Mouse (Mus musculus): ENCODE data around the gene Calr.

Gene Calr

GRCm38 (mm10) chr8:84826518-84826917 is 20.2 kb downstream of the Calr start:
- in situ Hi-C loops (cut with MboI; ENCODE audit: unreplicated experiment in 2 of 2): loop anchor here in 1 of 2 experiments (25.0 kb wide), 1 partner anchor 1089 kb away; the partner anchor contains the start of gene Adgre5

- in situ Hi-C loops (cut with MboI; ENCODE audit: unreplicated experiment in 2 of 2): loop anchor here in 1 of 2 experiments (25.0 kb wide), 1 partner anchor 1088 kb away; the partner anchor contains the start of gene Adgre5
Measured at GRCm38 (mm10) chr8:84825636-84826035, 21.1 kb downstream of the Calr start.

- in situ Hi-C loops (cut with MboI; ENCODE audit: unreplicated experiment in 2 of 2): loop anchor here (25.0 kb wide), 2 partner anchors 461 to 536 kb away; no protein-coding TSS in a partner anchor
Measured at GRCm38 (mm10) chr8:84823653-84824052, 23.1 kb downstream of the Calr start.

- in situ Hi-C loops (cut with MboI; ENCODE audit: unreplicated experiment in 2 of 2): loop anchor here (25.0 kb wide), 2 partner anchors 460 to 535 kb away; no protein-coding TSS in a partner anchor
Measured at GRCm38 (mm10) chr8:84822723-84823122, 24.0 kb downstream of the Calr start, which contains the start of gene Dand5. TSS of gene Dand5 (minus strand) at chr8:84822823.

GRCm38 (mm10) chr8:84816117-84816516 is 30.6 kb downstream of the Calr start:
- in situ Hi-C loops (cut with MboI; ENCODE audit: unreplicated experiment in 2 of 2): loop anchor here (25.0 kb wide), 2 partner anchors 454 to 529 kb away; no protein-coding TSS in a partner anchor

GRCm38 (mm10) chr8:84815547-84815946 is 31.2 kb downstream of the Calr start:
- in situ Hi-C loops (cut with MboI; ENCODE audit: unreplicated experiment in 2 of 2): loop anchor here (25.0 kb wide), 2 partner anchors 453 to 528 kb away; no protein-coding TSS in a partner anchor

- in situ Hi-C loops (cut with MboI; ENCODE audit: unreplicated experiment in 2 of 2): loop anchor here (5.0 to 25.0 kb wide), 6 partner anchors 77 to 527 kb away; no protein-coding TSS in a partner anchor
Measured at GRCm38 (mm10) chr8:84814555-84815441, 31.9 kb downstream of the Calr start.

GRCm38 (mm10) chr8:84814240-84814554 is 32.5 kb downstream of the Calr start:
- in situ Hi-C loops (cut with MboI; ENCODE audit: unreplicated experiment in 2 of 2): loop anchor here (5.0 to 25.0 kb wide), 6 partner anchors 77 to 527 kb away; no protein-coding TSS in a partner anchor

GRCm38 (mm10) chr8:84813830-84814229 is 32.9 kb downstream of the Calr start:
- in situ Hi-C loops (cut with MboI; ENCODE audit: unreplicated experiment in 2 of 2): loop anchor here (5.0 to 25.0 kb wide), 6 partner anchors 77 to 527 kb away; no protein-coding TSS in a partner anchor

- in situ Hi-C loops (cut with MboI; ENCODE audit: unreplicated experiment in 2 of 2): loop anchor here (5.0 to 25.0 kb wide), 6 partner anchors 76 to 526 kb away; no protein-coding TSS in a partner anchor
Measured at GRCm38 (mm10) chr8:84813059-84813458, 33.7 kb downstream of the Calr start.

- in situ Hi-C loops (cut with MboI; ENCODE audit: unreplicated experiment in 2 of 2): loop anchor here (5.0 to 25.0 kb wide), 6 partner anchors 74 to 524 kb away; no protein-coding TSS in a partner anchor
Measured at GRCm38 (mm10) chr8:84811303-84811702, 35.4 kb downstream of the Calr start.

- in situ Hi-C loops (cut with MboI; ENCODE audit: unreplicated experiment in 2 of 2): loop anchor here (5.0 to 25.0 kb wide), 6 partner anchors 74 to 524 kb away; no protein-coding TSS in a partner anchor
Measured at GRCm38 (mm10) chr8:84810896-84811295, 35.8 kb downstream of the Calr start.

GRCm38 (mm10) chr8:84809941-84810280 is 36.8 kb downstream of the Calr start:
- in situ Hi-C loops (cut with MboI; ENCODE audit: unreplicated experiment in 2 of 2): loop anchor here (5.0 to 25.0 kb wide), 6 partner anchors 73 to 523 kb away; no protein-coding TSS in a partner anchor

- in situ Hi-C loops (cut with MboI; ENCODE audit: unreplicated experiment in 2 of 2): loop anchor here (25.0 kb wide), 2 partner anchors 447 to 522 kb away; no protein-coding TSS in a partner anchor
Measured at GRCm38 (mm10) chr8:84809109-84809940, 37.4 kb downstream of the Calr start.

GRCm38 (mm10) chr8:84806031-84806430 is 40.7 kb downstream of the Calr start:
- in situ Hi-C loops (cut with MboI; ENCODE audit: unreplicated experiment in 2 of 2): loop anchor here (25.0 kb wide), 2 partner anchors 444 to 519 kb away; no protein-coding TSS in a partner anchor

GRCm38 (mm10) chr8:84799999-84800831 is 46.5 kb downstream of the Calr start, which contains the start of gene Nfix:
TSS of gene Nfix (minus strand) at chr8:84800344.
- in situ Hi-C loops (cut with MboI; ENCODE audit: unreplicated experiment in 2 of 2): loop anchor here (5.0 to 25.0 kb wide), 3 partner anchors 83 to 513 kb away; no protein-coding TSS in a partner anchor

GRCm38 (mm10) chr8:84799136-84799931 is 47.4 kb downstream of the Calr start:
- in situ Hi-C loops (cut with MboI; ENCODE audit: unreplicated experiment in 2 of 2): loop anchor here in 1 of 2 experiments (5.0 kb wide), 1 partner anchor 82 kb away; no protein-coding TSS in a partner anchor
